Mouse (Mus musculus) activated CD4-positive, CD25-positive, alpha-beta regulatory T cell, adult 4 months (primary cell): ENCODE results near the gene Plch2. TPM values are rescaled to one million over a fixed set of nuclear protein-coding genes. Genes with fewer than 3 reads are reported as not detected.

Experiments used
- ATAC-seq: one replicate; pipeline ENCODE4 v1.8.0; 2017
- polyA plus RNA-seq, 2 experiments: library from polyadenylated mRNA; unstranded; fragments of 100-300 nt; shearing (Covaris generic); gene quantifications; one replicate each; pipeline ENCODE4 v1.2.1; 2017

Gene Plch2
- polyA plus RNA-seq, 2 experiments from 2014 or later = not detected

GRCm38 (mm10) chr4:155019336-155019847 lies 37.2 kb downstream of the Plch2 start:
- no peak for ATAC-seq

- no peak for ATAC-seq
These were observed 37.8 kb downstream of the Plch2 start for GRCm38 (mm10) chr4:155018601-155019335.

DNA sequence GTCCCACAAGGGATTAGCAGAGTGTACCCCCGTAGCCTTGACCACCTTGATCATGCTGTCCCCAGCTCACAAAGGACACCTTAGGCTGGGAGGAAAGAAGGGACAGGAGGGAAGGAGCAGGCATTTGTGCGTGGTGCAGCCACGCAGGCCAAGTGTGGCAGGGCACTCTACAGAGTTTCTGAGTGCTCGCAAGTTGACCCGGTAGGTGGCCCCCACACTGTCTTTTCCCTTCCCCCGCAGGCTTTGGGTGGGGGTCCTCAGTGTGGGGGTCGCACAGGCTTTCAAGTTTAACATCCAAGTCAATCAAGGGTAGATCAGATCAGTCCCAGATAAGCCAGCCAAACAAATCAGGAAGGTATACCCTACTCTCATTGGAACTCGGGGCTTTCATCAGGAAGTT lies 38.5 kb downstream of the Plch2 start:
- ATAC-seq = no peak

- no peak for ATAC-seq
These were observed 39.2 kb downstream of the Plch2 start for GRCm38 (mm10) chr4:155017253-155017878.

DNA sequence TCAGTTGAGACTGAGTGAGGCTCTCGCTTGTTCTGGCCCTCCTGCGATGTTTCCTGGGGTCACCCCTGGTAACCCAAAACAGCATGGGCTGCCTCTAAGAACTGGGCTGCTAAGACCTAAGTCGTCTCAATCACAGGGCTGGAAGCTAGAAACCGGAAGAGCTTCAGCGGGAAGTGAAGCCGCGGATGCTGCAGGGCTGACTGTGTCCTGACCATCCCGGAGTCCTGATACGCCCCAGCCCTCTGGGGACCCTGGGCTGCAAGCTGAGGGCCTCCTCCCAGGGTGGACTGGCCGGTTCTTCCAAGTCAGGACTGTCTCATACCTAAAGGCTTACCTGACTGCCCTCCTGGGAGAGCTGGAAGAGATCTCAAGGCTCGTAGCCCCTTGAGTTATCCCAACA lies 39.8 kb downstream of the Plch2 start:
- no peak for ATAC-seq

DNA sequence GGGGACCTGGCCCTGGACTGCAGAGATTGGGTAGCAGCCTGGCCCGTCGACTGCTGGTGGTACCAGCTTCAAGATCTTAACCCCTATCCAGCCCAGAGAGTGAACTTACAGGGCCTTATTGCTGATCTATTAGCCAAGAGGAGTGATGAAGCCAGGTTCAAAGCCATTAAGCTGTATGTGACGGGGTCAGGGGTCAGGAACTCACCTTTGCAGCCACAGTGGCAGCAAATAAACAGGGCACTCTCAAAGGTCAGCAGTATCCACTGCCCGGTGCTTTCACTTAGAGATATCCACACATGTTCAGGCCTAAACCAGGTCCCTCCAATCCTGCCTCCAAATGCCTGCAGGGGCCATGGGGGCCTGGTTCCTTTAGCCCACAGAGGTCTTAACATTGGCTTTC lies 41.0 kb downstream of the Plch2 start:
- no peak for ATAC-seq

DNA sequence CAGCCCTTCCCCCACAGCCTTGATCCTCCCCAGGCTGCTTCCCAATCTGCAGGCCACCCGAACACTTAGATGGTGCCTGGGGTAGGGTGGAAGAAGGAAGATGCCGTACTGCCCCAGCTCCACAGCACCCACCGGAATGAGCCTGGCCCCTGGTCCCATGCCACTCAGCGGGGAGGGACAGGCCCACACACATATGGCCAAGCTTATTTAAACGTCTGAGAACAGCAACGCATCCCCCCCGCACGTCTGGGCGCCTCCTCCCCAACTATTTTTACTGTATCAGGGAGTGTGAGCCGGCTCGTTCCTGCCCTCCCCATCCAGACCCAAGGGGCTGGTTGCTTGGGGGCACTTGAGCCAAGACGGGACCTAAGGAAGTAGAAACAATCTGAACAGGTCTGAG lies 41.8 kb downstream of the Plch2 start:
- ATAC-seq = no peak

GRCm38 (mm10) chr4:155014244-155014643 lies 42.3 kb downstream of the Plch2 start:
- no peak for ATAC-seq

GRCm38 (mm10) chr4:155012788-155013187 lies 43.8 kb downstream of the Plch2 start:
- ATAC-seq = peak; percentile 49

DNA sequence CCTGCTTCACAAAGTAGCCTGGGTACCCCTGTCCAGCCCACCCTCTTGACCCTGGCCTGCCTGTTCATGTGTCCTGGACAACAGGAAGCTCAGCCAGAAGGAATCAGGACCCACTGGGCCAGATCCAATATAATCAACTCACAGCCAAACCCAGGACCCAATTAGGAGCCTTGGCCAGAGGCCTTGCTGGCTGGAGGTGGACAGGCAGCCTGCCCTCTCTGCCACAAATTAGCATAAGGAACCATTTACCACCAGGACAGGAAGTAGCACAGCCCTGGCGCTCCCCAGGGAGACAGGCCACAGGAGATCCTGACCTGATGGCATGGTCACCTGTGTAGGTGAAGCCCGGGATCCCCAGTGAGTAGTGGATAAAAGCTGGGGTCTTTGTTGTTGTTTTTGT lies 44.5 kb downstream of the Plch2 start:
- ATAC-seq = no peak

GRCm38 (mm10) chr4:155011312-155012025 lies 45.1 kb downstream of the Plch2 start:
- no peak for ATAC-seq

DNA sequence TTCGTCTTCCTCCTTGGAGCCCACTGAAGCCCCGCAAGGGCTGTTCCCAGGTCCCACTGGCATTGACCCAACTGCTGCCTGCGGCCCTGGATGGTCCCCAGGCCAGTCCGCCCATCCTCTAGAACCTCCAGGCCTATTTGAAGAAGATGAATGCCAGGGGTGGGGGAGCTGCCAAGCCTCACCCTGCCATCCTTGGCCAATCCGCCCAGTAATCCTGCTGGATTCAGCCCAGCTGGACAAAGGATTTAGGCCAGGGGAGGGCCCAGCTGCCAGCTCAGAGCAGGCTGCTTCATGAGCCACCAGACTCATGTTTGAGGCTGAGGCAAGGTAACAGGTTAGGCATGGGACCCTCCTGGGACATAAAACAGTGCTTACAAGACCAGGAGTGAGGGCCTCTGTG lies 45.7 kb downstream of the Plch2 start:
- no peak for ATAC-seq

- ATAC-seq = no peak
These were observed 47.4 kb downstream of the Plch2 start for GRCm38 (mm10) chr4:155009216-155009615.

DNA sequence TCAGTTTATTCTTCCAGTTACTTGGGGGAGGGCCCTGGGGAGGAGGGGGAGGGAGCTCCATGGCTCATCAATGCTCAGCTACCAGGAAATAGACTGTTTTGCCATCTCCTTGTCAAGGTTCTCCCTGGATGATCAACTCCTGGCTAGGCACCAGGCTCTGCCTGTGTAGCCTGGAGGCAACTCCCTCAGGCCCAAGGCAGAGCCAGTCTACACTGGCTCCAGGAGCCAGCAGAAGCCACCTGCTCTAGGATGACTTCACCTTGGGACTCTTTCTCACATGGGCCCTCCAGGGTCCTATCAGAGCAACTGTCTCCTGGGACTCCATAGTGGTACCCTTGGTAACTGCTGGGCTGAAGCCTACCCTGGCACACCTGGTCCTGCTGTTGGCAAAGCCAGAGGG lies 48.5 kb downstream of the Plch2 start:
- ATAC-seq = no peak

- ATAC-seq = no peak
These were observed 48.9 kb downstream of the Plch2 start for GRCm38 (mm10) chr4:155007641-155008040.

DNA sequence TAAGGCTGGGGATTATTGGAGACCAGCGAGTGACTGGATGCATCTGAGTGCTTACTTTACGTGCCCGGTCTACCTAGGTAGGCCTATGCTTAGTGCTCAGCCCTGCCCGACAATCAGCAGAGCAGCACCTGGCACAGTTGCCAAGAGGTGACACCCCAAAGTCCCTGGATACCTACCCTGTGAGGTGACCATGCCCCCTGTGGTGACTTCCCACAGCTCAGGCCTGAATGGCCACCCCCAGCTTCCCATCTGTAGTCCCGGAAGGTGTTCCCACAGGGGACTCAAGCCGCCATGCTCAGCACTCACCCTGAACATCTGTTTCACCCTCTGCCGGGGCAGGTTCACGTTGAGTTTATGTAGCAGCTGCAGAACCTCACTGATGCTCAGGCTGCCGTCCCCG lies 50.3 kb downstream of the Plch2 start:
- no peak for ATAC-seq

DNA sequence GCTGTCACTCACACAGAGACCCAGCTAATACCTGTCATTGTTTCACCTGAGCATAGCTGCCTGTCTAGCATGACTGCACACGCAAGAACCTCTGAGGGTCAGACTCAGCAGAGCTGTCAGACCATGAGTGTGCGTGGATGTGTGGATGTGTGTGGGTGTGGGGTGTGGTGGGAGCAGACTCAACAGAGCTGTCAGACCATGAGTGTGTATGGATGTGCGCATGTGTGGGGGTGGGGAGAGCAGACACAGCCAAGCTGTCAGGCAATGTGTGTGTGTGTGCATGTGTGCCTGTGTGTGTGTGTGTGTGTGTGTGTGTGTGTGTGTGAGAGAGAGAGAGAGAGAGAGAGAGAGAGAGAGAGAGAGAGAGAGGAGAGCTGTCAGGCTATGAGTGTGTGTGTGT lies 51.3 kb downstream of the Plch2 start:
- ATAC-seq = no peak

DNA sequence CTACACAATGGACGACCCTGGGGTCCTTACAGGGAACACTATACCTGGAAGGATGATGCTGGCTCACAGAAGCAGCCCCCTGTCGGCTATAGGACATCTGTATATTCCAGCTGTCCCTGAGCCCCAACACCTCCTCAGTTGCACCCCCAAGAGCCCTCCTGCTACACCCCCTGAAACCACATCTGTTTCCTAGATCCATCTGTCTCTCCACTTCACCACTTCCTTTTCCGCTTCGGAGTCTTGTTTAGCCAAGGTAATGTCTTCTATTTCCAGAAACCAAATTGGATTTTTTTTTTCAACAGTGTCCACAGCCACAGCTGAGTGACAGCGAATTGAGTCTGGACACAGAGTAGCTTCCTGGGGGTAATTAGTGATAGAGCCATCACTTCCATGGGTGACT lies 57.2 kb downstream of the Plch2 start:
- no peak for ATAC-seq

- ATAC-seq = no peak
These were observed 59.9 kb downstream of the Plch2 start for GRCm38 (mm10) chr4:154996572-154997154.

GRCm38 (mm10) chr4:154994876-154995275 lies 61.7 kb downstream of the Plch2 start:
- no peak for ATAC-seq

DNA sequence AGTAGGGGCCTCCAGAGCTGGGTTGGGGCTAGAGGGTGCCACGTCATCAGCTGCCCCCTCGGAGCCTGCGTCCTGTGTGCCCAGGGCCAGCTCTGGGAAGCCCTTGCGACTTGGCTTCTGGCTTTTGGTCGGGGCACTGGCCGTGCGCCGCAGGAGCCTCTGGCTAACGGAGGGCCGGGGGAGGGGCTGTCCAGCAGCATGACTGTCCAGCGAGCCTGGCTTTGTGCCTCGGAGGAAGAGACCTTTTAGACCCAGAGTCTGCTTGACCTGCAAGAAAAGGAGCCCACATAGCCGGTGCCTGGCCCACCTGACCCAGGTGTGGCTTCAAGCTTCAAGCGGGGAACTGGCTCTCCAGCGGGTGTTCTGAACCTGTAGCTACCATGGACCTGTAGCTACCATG lies 69.8 kb downstream of the Plch2 start:
- ATAC-seq = no peak

DNA sequence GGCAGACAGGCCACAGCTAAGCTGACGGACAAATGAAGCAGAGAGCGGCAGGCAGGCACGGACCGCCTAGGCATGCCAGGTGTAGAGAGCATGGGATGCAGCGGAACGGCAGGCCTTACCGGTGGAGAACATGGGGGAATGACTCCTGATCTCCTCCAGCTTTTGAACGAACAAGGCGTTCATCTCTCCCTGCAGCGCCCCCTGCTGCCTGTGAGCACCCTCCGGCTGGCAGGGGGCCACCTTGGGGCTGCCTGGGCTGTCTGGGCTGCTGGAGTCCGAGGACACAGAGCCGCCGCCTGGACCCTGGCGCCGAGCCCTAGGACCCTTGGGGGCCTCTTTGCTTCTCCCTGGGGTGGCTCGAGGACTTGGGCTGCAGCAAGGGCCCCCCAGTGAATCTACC lies 70.5 kb downstream of the Plch2 start:
- ATAC-seq = peak; percentile 28

DNA sequence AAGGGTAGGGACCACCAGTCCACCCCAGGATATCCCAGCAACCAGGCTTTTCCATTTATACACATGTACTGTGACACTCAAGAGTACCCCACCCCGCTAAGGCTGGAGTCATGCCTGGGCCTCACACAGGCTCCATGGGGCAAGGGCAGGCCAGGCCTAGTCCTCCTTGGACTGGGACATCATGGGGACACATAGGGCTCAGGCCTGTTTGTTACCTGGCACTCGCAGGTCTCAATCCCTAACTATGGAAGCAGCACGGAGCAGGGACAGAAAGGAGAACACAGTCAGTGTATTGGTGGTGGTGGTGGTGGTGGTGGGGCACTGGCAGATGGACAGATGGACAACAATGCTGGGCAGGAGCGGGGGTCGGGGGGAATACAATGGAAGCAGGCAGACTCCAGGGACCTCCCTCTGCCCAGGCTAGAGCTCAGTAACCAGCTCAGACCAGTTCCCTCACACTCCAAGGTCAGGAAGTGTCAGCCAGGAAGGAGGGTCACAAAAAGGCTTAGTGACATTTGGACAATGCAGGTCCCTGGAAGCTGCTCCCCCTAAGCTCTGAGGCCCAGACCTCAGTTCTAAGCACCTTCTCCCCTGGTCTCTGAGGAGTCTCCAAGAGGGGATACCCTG lies 71.3 kb downstream of the Plch2 start:
- no peak for ATAC-seq
